38 mouse cellular contexts compared by ENCODE assay signal in the genomic region with DNA sequence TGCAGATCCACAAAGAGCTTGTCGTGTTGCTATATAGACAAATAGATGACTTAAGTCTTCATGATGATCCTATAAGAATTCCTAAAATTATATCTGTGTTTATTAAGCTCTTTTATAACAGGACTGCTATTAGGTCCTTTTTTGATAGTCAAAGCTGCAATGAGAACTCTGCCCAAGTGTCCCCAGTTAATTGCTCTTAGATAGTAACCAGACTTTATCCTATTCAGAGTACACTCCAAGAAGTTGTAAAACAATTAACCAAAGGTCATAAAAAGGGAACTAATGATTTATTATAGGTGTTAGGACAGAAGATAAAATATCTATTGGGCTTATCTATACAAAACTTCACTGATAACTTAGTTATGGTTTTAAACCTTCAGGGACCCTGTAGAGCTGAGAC. TPM values are rescaled to one million over a fixed set of nuclear protein-coding genes. Genes with fewer than 3 reads are reported as not detected.
"Had no signal": no experiment of that assay in that cellular context is flagged by ENCODE, and none has a peak within 500 bp of the region (broad histone marks: within the 10 kb centered on the region; RNA-seq: fewer than 3 reads in every experiment).

No protein-coding gene starts in this region.

- H3K9ac ChIP-seq: limb, embryonic 12.5 days; limb, embryonic 13.5 days; limb, embryonic 15.5 days; liver, embryonic 12.5 days; liver, embryonic 13.5 days; liver, embryonic 14.5 days; liver, embryonic 15.5 days; liver, postnatal 0 days; lung, embryonic 14.5 days; lung, embryonic 15.5 days; midbrain, embryonic 12.5 days; midbrain, embryonic 13.5 days; midbrain, embryonic 15.5 days; neural tube, embryonic 12.5 days had no signal

- H3K4me2 ChIP-seq: limb, embryonic 12.5 days; limb, embryonic 13.5 days; limb, embryonic 15.5 days; liver, embryonic 11.5 days; liver, embryonic 12.5 days; liver, embryonic 13.5 days; liver, embryonic 15.5 days; lung, embryonic 14.5 days; lung, embryonic 15.5 days; midbrain, embryonic 11.5 days; midbrain, embryonic 12.5 days; midbrain, embryonic 13.5 days; midbrain, embryonic 15.5 days; neural tube, embryonic 12.5 days had no signal

- H3K27me3 ChIP-seq: limb, embryonic 12.5 days; limb, embryonic 13.5 days; limb, embryonic 15.5 days; liver, embryonic 12.5 days; liver, embryonic 13.5 days; liver, embryonic 15.5 days; lung, embryonic 15.5 days; megakaryocyte, embryonic 14.5 days; midbrain, embryonic 12.5 days; midbrain, embryonic 13.5 days; midbrain, embryonic 15.5 days; neural tube, embryonic 12.5 days had no signal

- DNase-seq: left cerebral cortex, postnatal 4 days; liver; liver, embryonic 13.5 days; liver, postnatal 0 days; lung, adult 18-20 months; lung, adult 2 months; lung, embryonic 14.5 days; lung, postnatal 10 days; lung, postnatal 14 days; lung, postnatal 36 days; lung, postnatal 4 days; midbrain, embryonic 14.5 days had no signal

- H3K27ac ChIP-seq: limb, embryonic 10.5 days; limb, embryonic 12.5 days; limb, embryonic 13.5 days; limb, embryonic 15.5 days; liver, embryonic 12.5 days; liver, embryonic 13.5 days; liver, embryonic 14.5 days; liver, embryonic 15.5 days; lung, embryonic 15.5 days; macrophage; midbrain, embryonic 10.5 days; midbrain, embryonic 12.5 days; midbrain, embryonic 13.5 days; midbrain, embryonic 15.5 days; neural tube, embryonic 12.5 days had no signal

- ATAC-seq: liver, embryonic 12.5 days; liver, postnatal 0 days; lung, postnatal 0 days; midbrain, embryonic 13.5 days; midbrain, embryonic 15.5 days; midbrain, embryonic 16.5 days had no signal

- H3K4me3 ChIP-seq: limb, embryonic 10.5 days; limb, embryonic 12.5 days; limb, embryonic 13.5 days; limb, embryonic 15.5 days; liver, embryonic 12.5 days; liver, embryonic 13.5 days; liver, embryonic 15.5 days; lung, embryonic 15.5 days; megakaryocyte, embryonic 14.5 days; midbrain, embryonic 10.5 days; midbrain, embryonic 12.5 days; midbrain, embryonic 13.5 days; midbrain, embryonic 15.5 days; myocyte; neural tube, embryonic 12.5 days had no signal

- H3K9me3 ChIP-seq: limb, embryonic 10.5 days; limb, embryonic 12.5 days; limb, embryonic 13.5 days; limb, embryonic 15.5 days; liver, embryonic 12.5 days; liver, embryonic 13.5 days; liver, embryonic 15.5 days; lung, embryonic 15.5 days; megakaryocyte, embryonic 14.5 days; midbrain, embryonic 10.5 days; midbrain, embryonic 12.5 days; midbrain, embryonic 13.5 days; midbrain, embryonic 15.5 days; neural tube, embryonic 12.5 days had no signal

RNA-seq across cellular contexts. Expression of gene Kcnj10, which starts 41.1 kb away (rescaled TPM):
- total RNA-seq: monocyte, adult 5-6 weeks had no signal
- polyA plus RNA-seq: myocyte had no signal

RNA-seq across cellular contexts. Expression of gene Kcnj9, which starts 53.0 kb away (rescaled TPM):
- total RNA-seq: megakaryocyte progenitor cell, adult 5-6 weeks; megakaryocyte, adult 5-6 weeks; megakaryocyte-erythroid progenitor cell, adult 5-6 weeks; monocyte, adult 5-6 weeks had no signal
- polyA plus RNA-seq: limb, embryonic 10.5 days; limb, embryonic 11.5 days; limb, embryonic 12.5 days; liver, embryonic 12.5 days; liver, embryonic 13.5 days; liver, embryonic 15.5 days; lung, adult 2 months; lung, embryonic 16.5 days; lung, postnatal 0 days had no signal
